Mouse (Mus musculus) inflammation-experienced regulatory T-cells (primary cell): ENCODE data around the gene 4930544D05Rik. TPM values are rescaled to one million over a fixed set of nuclear protein-coding genes. Genes with fewer than 3 reads are reported as not detected.

Experiments
- polyA plus RNA-seq, 2 experiments: library from polyadenylated mRNA; unstranded; fragments of 100-300 nt; shearing (Covaris generic); gene quantifications; one replicate each; pipeline ENCODE4 v1.2.1; 2017

The 4930544D05Rik gene
- under 1 TPM; 0.20 to 0.78 TPM for polyA plus RNA-seq

GRCm38 (mm10) chr11:70615516-70616093 is at the start of gene 4930544D05Rik:
Gene 4930544D05Rik (plus strand): TSS chr11:70615848.

GRCm38 (mm10) chr11:70619101-70619500 is 3.5 kb downstream of the 4930544D05Rik start, which contains the start of gene Chrne:
Gene Chrne (minus strand): TSS chr11:70619216.

GRCm38 (mm10) chr11:70638714-70639278 is 23.1 kb downstream of the 4930544D05Rik start, which contains the start of gene Gp1ba:
Gene Gp1ba (plus strand): TSS chr11:70639122.

GRCm38 (mm10) chr11:70646691-70647650 is 31.3 kb downstream of the 4930544D05Rik start, which contains the start of the genes Rnf167 and Slc25a11:
Gene Rnf167 (plus strand): TSS chr11:70647235.
Gene Slc25a11 (minus strand): TSS chr11:70647479.

GRCm38 (mm10) chr11:70654198-70654922 is 38.7 kb downstream of the 4930544D05Rik start, which contains the start of gene Pfn1:
Gene Pfn1 (minus strand): TSS chr11:70654644.

GRCm38 (mm10) chr11:70656964-70657363 is 41.3 kb downstream of the 4930544D05Rik start, which contains the start of gene Eno3:
Gene Eno3 (plus strand): TSS chr11:70657202.

Other genes with a start within 250 kb of the 4930544D05Rik start
- 10 to 100 TPM; 11.5 to 13.4 TPM for gene Pelp1, start 205.8 kb upstream of the 4930544D05Rik start, polyA plus RNA-seq
- gene Arrb2, start 183.2 kb upstream of the 4930544D05Rik start, polyA plus RNA-seq, result 100 to 1,000 TPM; 249 to 281 TPM
- gene Med11, start 163.9 kb upstream of the 4930544D05Rik start, polyA plus RNA-seq, result 10 to 100 TPM; 72.7 to 76.5 TPM
- gene Zmynd15, start 156.4 kb upstream of the 4930544D05Rik start, polyA plus RNA-seq, result not detected
- gene Cxcl16, start 155.9 kb upstream of the 4930544D05Rik start, polyA plus RNA-seq, result 1 to 10 TPM in 1 of 2 experiments, under 1 TPM in 1; 0.19 to 1.3 TPM
- 1 to 10 TPM; 2.2 to 2.9 TPM for gene Tm4sf5, start 110.6 kb upstream of the 4930544D05Rik start, polyA plus RNA-seq
- gene Vmo1, start 101.2 kb upstream of the 4930544D05Rik start, polyA plus RNA-seq, result not detected
- gene Gltpd2, start 96.7 kb upstream of the 4930544D05Rik start, polyA plus RNA-seq, result not detected
- gene Psmb6, start 90.5 kb upstream of the 4930544D05Rik start, polyA plus RNA-seq, result 100 to 1,000 TPM; 312 to 326 TPM
- gene Gm40193, start 82.9 kb upstream of the 4930544D05Rik start, polyA plus RNA-seq, result not detected
- 10 to 100 TPM in 1 of 2 experiments, 1 to 10 TPM in 1; 6.9 to 10.1 TPM for gene Pld2, start 75.8 kb upstream of the 4930544D05Rik start, polyA plus RNA-seq
- gene Mink1, start 53.0 kb upstream of the 4930544D05Rik start, polyA plus RNA-seq, result 10 to 100 TPM; 15.9 to 22.2 TPM
- 1 to 10 TPM; 1.0 to 1.2 TPM for gene Chrne, start 3.4 kb downstream of the 4930544D05Rik start, polyA plus RNA-seq
- gene Gp1ba, start 23.3 kb downstream of the 4930544D05Rik start, polyA plus RNA-seq, result under 1 TPM; 0.17 to 0.18 TPM
- gene Rnf167, start 31.4 kb downstream of the 4930544D05Rik start, polyA plus RNA-seq, result 100 to 1,000 TPM; 350 to 474 TPM
- gene Slc25a11, start 31.6 kb downstream of the 4930544D05Rik start, polyA plus RNA-seq, result 100 to 1,000 TPM; 164 to 182 TPM
- 1,000 to 10,000 TPM; 4,492 to 4,564 TPM for gene Pfn1, start 38.8 kb downstream of the 4930544D05Rik start, polyA plus RNA-seq
- 10 to 100 TPM; 24.7 to 43.8 TPM for gene Eno3, start 41.4 kb downstream of the 4930544D05Rik start, polyA plus RNA-seq
- gene Spag7, start 53.6 kb downstream of the 4930544D05Rik start, polyA plus RNA-seq, result 10 to 100 TPM; 75.8 to 87.1 TPM
- 10 to 100 TPM; 45.4 to 63.7 TPM for gene Camta2, start 72.3 kb downstream of the 4930544D05Rik start, polyA plus RNA-seq
- gene Inca1, start 84.3 kb downstream of the 4930544D05Rik start, polyA plus RNA-seq, result 1 to 10 TPM in 1 of 2 experiments, not detected in 1; 1.4 TPM
- gene Kif1c, start 84.7 kb downstream of the 4930544D05Rik start, polyA plus RNA-seq, result 1 to 10 TPM; 1.4 to 2.1 TPM
- gene Zfp3, start 148.4 kb downstream of the 4930544D05Rik start, polyA plus RNA-seq, result 1 to 10 TPM; 8.9 to 9.4 TPM
- gene Scimp, start 196.7 kb downstream of the 4930544D05Rik start, polyA plus RNA-seq, result 1 to 10 TPM in 1 of 2 experiments, not detected in 1; 1.1 TPM
- gene Rabep1, start 228.9 kb downstream of the 4930544D05Rik start, polyA plus RNA-seq, result 10 to 100 TPM; 48.1 to 65.4 TPM